Mouse (Mus musculus): ENCODE results near the gene Banp. TPM values are rescaled to one million over a fixed set of nuclear protein-coding genes. Genes with fewer than 3 reads are reported as not detected.

Gene Banp
- polyA plus RNA-seq, 1 experiment from 2014 or later: 25.4 TPM

DNA sequence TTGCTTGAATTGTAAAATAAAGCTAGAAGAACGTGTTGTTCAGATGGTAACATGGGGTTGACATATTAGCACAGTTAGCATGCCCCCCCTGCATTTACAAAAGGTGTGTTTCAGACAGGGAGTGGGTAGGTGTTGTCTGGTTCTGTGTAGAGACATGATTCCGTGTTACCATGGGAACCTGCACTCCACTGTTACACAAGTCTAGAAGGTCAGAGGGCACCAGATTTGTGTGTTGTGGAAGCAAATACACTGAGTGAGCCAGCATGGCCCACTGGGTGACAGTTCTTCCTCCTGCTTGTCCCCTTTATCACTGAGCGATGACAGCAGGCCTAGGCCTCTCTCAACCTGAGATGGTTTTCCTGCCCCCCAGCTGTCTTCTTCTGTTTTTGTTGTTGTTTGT is 46.3 kb downstream of the Banp start:
- peaks cover 99% of the 10 kb centered on the region for H3K36me3 ChIP-seq
- H3K9me3 ChIP-seq (replicated peaks): no peaks in the 10 kb centered on the region
- no peaks in the 10 kb centered on the region for H3K27me3 ChIP-seq (replicated peaks)
- no peak overlapping the region for H3K27ac ChIP-seq
- no peak overlapping the region for H3K4me3 ChIP-seq
- 76% methylated on average over 3 of the region's 3 CpGs for WGBS (ENCODE audit: insufficient replicate concordance)
- peak; percentile 37; the same call in 1 of the 2 replicates for ATAC-seq
- H3K4me1 ChIP-seq: peaks cover 6% of the 10 kb centered on the region; the same call in 1 of the 2 replicates
- no peak overlapping the region for H3K9ac ChIP-seq
- H3K4me2 ChIP-seq: no peak overlapping the region

GRCm38 (mm10) chr8:121998631-121999030 is 49.1 kb downstream of the Banp start:
- Histone ChIP-seq H3K36me3 (peaks cover 99% of the 10 kb centered on the region), H3K9ac (no peak overlapping the region), H3K27ac (no peak overlapping the region), H3K4me1 (peaks cover 6% of the 10 kb centered on the region; the same call in 1 of the 2 replicates), H3K4me3 (no peak overlapping the region), H3K9me3 (replicated peaks) (no peaks in the 10 kb centered on the region), H3K4me2 (no peak overlapping the region), H3K27me3 (replicated peaks) (no peaks in the 10 kb centered on the region)
- ATAC-seq: no peak
- 91% methylated on average over 4 of the region's 4 CpGs for WGBS (ENCODE audit: insufficient replicate concordance)

DNA sequence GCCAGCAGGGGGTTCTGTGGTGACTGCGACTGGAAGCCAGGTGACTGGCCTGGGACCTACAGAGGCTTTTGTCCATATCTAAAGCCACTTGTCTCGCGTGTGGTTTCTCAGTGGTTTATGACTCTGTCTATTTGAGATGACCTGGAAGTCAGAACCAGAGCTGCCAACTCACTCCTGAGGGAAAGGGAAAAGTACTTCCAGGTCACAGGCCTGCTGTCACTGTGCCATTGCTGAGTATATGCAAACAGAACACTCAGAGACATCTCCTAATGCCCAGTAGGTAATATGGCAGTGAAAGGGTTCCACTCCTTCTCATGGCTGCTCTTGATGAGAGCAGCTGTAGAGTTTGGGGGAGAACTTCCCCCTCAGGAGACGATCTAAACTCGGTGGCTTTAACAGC is 49.7 kb downstream of the Banp start:
- H3K4me3 ChIP-seq: no peak overlapping the region
- ATAC-seq: no peak
- WGBS (ENCODE audit: insufficient replicate concordance): 74% methylated on average over 5 of the region's 5 CpGs
- H3K9me3 ChIP-seq (replicated peaks): no peaks in the 10 kb centered on the region
- peaks cover 100% of the 10 kb centered on the region for H3K36me3 ChIP-seq
- H3K4me2 ChIP-seq: no peak overlapping the region
- H3K27ac ChIP-seq: no peak overlapping the region
- H3K27me3 ChIP-seq (replicated peaks): no peaks in the 10 kb centered on the region
- H3K9ac ChIP-seq: no peak overlapping the region
- peaks cover 11% of the 10 kb centered on the region; the same call in 1 of the 2 replicates for H3K4me1 ChIP-seq

GRCm38 (mm10) chr8:122001339-122002115 is 52.0 kb downstream of the Banp start:
- Histone ChIP-seq H3K27ac (no peak overlapping the region), H3K36me3 (peaks cover 96% of the 10 kb centered on the region), H3K27me3 (replicated peaks) (no peaks in the 10 kb centered on the region), H3K4me2 (no peak overlapping the region), H3K4me3 (no peak overlapping the region), H3K4me1 (0 out of 2 replicates have a peak, but pooled peaks cover 6% of the 10 kb centered on the region), H3K9me3 (replicated peaks) (no peaks in the 10 kb centered on the region), H3K9ac (no peak overlapping the region)
- no peak for ATAC-seq
- WGBS (ENCODE audit: insufficient replicate concordance): 89% methylated on average over 15 of the region's 15 CpGs

DNA sequence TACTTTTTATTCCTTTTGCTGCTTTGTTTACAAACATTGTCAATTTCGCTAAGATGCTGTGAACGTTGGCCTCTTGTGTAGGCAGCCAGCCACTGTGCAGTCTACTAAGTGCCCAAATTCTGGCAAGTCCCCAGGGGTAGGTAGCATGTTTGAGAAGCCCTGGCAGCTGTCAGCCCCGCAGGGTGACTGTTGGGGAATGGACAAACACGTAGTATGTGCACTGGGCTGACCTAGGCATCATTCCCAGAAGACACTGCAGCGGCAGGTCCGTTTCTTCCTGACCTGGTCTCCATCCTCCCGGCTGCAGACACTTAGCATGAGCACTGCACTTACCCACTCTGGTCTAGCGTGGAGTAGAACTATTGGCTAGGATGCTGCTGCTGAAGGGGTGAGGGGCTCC is 54.1 kb downstream of the Banp start:
- Histone ChIP-seq H3K4me3 (no peak overlapping the region), H3K27ac (no peak overlapping the region), H3K36me3 (peaks cover 96% of the 10 kb centered on the region), H3K4me1 (0 out of 2 replicates have a peak, but pooled peaks cover 6% of the 10 kb centered on the region), H3K9me3 (replicated peaks) (no peaks in the 10 kb centered on the region), H3K27me3 (replicated peaks) (no peaks in the 10 kb centered on the region), H3K4me2 (no peak overlapping the region), H3K9ac (no peak overlapping the region)
- WGBS (ENCODE audit: insufficient replicate concordance): 81% methylated on average over 8 of the region's 8 CpGs
- ATAC-seq: no peak

DNA sequence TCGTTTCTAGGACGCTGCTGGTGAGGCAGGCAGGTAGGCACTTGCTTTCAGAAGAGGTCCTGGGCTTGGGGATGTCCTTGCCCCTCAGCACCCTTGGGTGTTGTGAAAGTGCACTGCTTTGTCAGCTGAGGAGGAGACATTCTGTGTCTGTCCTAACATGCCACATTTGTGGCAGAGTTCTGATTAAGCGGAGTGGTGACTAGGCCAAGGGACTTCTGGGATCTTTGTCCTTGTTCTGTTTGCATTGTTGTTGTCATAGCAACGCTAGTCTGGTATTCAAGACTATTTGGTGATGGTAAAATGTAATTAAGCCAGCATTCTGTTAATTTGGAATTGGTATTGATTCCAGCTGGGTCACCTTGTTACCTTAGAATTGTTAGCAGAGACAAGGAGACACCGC is 54.6 kb downstream of the Banp start:
- H3K4me1 ChIP-seq: 0 out of 2 replicates have a peak, but pooled peaks cover 6% of the 10 kb centered on the region
- no peak for ATAC-seq
- no peak overlapping the region for H3K9ac ChIP-seq
- 84% methylated on average over 5 of the region's 5 CpGs for WGBS (ENCODE audit: insufficient replicate concordance)
- no peaks in the 10 kb centered on the region for H3K27me3 ChIP-seq (replicated peaks)
- H3K4me2 ChIP-seq: no peak overlapping the region
- H3K27ac ChIP-seq: no peak overlapping the region
- no peak overlapping the region for H3K4me3 ChIP-seq
- peaks cover 96% of the 10 kb centered on the region for H3K36me3 ChIP-seq
- H3K9me3 ChIP-seq (replicated peaks): no peaks in the 10 kb centered on the region

DNA sequence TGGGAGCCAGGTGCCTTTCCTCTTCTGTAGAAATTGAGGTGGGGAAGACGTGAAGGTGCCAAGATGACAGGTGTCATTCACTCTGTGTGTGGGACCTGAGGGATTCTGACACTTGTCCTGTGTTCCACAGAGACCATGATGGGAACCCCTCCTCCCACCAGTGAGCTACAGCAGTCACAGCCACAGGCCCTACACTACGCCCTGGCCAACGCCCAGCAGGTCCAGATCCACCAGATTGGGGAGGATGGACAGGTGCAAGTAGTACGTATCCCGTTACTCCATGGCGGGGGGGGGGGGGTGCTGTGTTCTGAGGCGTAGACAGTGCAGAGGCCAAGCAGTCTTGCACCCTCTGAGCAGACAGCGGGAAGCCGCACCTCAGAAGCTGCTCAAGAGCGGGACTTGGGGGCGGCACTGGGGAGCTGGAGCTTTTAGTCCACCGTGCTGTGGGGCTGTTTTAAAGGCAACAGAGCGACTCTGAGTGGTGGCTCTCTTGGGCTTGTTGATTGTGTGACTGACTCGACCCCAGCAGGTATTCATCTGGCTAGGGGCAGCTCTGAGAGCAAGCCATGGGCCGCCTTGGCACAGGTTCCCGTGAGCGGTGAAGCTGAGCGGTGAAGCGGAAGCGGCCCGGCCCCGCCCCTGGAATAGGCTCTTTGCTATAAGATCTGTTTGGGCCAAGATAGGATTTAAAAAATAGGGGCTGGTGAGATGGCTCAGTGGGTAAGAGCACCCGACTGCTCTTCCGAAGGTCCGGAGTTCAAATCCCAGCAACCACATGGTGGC is 56.1 kb downstream of the Banp start:
- 86% methylated on average over 25 of the region's 25 CpGs for WGBS (ENCODE audit: insufficient replicate concordance)
- no peak for ATAC-seq
- Histone ChIP-seq H3K36me3 (peaks cover 91% of the 10 kb centered on the region), H3K27ac (no peak overlapping the region), H3K9ac (no peak overlapping the region), H3K4me2 (no peak overlapping the region), H3K4me1 (0 out of 2 replicates have a peak, but pooled peaks cover 6% of the 10 kb centered on the region), H3K27me3 (replicated peaks) (no peaks in the 10 kb centered on the region), H3K4me3 (no peak overlapping the region), H3K9me3 (replicated peaks) (no peaks in the 10 kb centered on the region)

DNA sequence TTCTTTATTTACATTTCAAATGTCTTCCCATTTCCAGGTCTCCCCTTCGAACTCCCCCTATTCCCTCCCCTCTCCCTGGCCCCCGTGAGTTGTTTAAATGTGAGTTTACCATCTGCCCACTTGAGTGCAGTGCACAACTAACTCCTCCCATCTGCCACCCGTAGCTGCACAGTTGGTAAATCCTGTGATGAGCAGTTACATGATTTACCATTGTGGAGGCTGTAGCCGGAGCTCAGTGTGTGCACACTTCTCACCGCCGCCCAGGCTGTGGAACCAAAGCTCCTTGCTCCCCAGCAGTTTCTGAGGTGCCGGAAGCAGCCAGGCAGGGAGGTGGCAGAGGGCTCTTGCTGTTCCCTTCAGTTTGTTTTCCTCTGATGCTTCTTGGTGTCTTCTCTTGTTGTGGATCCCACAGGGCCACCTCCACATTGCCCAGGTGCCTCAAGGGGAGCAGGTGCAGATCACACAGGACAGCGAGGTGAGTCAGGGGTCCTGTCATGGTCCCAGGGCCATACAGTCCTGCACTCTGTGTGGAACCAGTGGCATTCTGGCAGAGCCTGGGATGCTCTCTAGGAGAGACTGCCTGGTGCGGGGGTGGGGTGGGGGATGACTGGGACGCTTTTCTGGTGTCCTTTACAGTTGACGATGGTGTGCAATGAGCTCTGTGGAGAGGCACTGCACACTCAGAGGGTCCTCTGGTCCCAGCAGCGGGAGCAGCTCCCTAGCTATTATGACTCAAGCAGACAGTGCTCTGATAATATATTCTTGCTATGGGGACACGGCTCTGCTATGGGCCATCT is 57.3 kb downstream of the Banp start:
- Histone ChIP-seq H3K36me3 (peaks cover 86% of the 10 kb centered on the region), H3K4me2 (no peak overlapping the region), H3K9ac (no peak overlapping the region), H3K27ac (no peak overlapping the region), H3K27me3 (replicated peaks) (no peaks in the 10 kb centered on the region), H3K4me3 (no peak overlapping the region), H3K4me1 (0 out of 2 replicates have a peak, but pooled peaks cover 6% of the 10 kb centered on the region), H3K9me3 (replicated peaks) (no peaks in the 10 kb centered on the region)
- 82% methylated on average over 13 of the region's 13 CpGs for WGBS (ENCODE audit: insufficient replicate concordance)
- no peak for ATAC-seq

- Histone ChIP-seq H3K27ac (no peak overlapping the region), H3K9me3 (replicated peaks) (no peaks in the 10 kb centered on the region), H3K9ac (no peak overlapping the region), H3K4me1 (0 out of 2 replicates have a peak, but pooled peaks cover 6% of the 10 kb centered on the region), H3K27me3 (replicated peaks) (no peaks in the 10 kb centered on the region), H3K4me2 (no peak overlapping the region), H3K36me3 (peaks cover 85% of the 10 kb centered on the region), H3K4me3 (no peak overlapping the region)
- 80% methylated on average over 5 of the region's 5 CpGs for WGBS (ENCODE audit: insufficient replicate concordance)
- no peak for ATAC-seq
Observed at GRCm38 (mm10) chr8:122008395-122008794, 58.8 kb downstream of the Banp start.

GRCm38 (mm10) chr8:122010638-122011037 is 61.1 kb downstream of the Banp start:
- WGBS (ENCODE audit: insufficient replicate concordance): 67% methylated on average over 5 of the region's 5 CpGs
- Histone ChIP-seq H3K4me2 (no peak overlapping the region), H3K36me3 (peaks cover 75% of the 10 kb centered on the region), H3K9ac (no peak overlapping the region), H3K27me3 (replicated peaks) (no peaks in the 10 kb centered on the region), H3K27ac (no peak overlapping the region), H3K4me3 (no peak overlapping the region), H3K4me1 (no peaks in the 10 kb centered on the region), H3K9me3 (replicated peaks) (no peaks in the 10 kb centered on the region)
- ATAC-seq: no peak

DNA sequence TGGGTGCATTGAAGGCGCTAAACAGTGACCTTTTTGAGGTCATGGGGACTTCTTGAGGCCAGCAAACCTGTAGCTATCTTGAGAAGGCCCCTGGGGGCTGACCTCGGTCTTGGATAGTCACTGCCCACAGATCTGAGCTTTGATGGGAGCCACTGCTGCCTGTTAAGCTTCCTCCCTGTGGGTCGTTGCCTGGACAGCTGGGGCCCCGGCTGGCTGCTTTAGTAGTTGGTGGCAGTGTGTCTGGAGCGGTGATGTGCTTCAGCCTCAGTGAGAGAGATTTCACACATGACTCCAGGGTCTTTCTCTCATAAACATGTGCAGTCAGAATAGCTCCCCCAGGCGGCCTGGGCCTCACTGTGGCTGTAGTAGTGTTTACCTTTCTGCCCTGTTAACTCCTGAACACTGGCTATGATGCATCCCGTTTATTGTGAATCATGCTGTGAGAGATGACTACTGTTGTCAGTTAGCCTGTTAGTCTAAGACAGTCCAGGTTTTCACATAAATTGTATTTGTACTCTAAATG is 61.6 kb downstream of the Banp start:
- H3K27ac ChIP-seq: no peak overlapping the region
- ATAC-seq: no peak
- H3K27me3 ChIP-seq (replicated peaks): no peaks in the 10 kb centered on the region
- no peaks in the 10 kb centered on the region for H3K9me3 ChIP-seq (replicated peaks)
- H3K9ac ChIP-seq: no peak overlapping the region
- no peaks in the 10 kb centered on the region for H3K4me1 ChIP-seq
- peaks cover 77% of the 10 kb centered on the region for H3K36me3 ChIP-seq
- no peak overlapping the region for H3K4me3 ChIP-seq
- WGBS (ENCODE audit: insufficient replicate concordance): 63% methylated on average over 7 of the region's 7 CpGs
- no peak overlapping the region for H3K4me2 ChIP-seq
